Mouse (Mus musculus) bone marrow, adult 2 months (tissue): ENCODE measurements around the gene Haus4. TPM values are rescaled to one million over a fixed set of nuclear protein-coding genes. Genes with fewer than 3 reads are reported as not detected.
A peak's percentile ranks its signal among the peaks of the same experiment; 100 is the strongest.

Experiments
- H3K27ac ChIP-seq: fragments of 200-500 bp; 2 replicates; pipeline ENCODE4 v1.5.1; 2012; ENCODE audit warnings: low read depth, mild to moderate bottlenecking, control low read depth, inconsistent platforms, low read length; ENCODE audit not compliant: control insufficient read depth, poor library complexity, insufficient read depth
- H3K4me1 ChIP-seq: fragments of 200-500 bp; 2 replicates; pipeline ENCODE4 v1.6.1; 2011; ENCODE audit warnings: low read length; ENCODE audit not compliant: control insufficient read depth, insufficient read depth
- H3K4me3 ChIP-seq: fragments of 200-500 bp; replicated peaks from 2 replicates; pipeline ENCODE3; 2011; ENCODE audit warnings: mild to moderate bottlenecking, low read depth, low read length, control low read depth; ENCODE audit not compliant: control insufficient read depth
- CTCF ChIP-seq: fragments of 200-500 bp; IDR thresholded peaks from 2 replicates; pipeline ENCODE4 v1.5.1; 2011; ENCODE audit warnings: low read length, control low read depth; ENCODE audit not compliant: control insufficient read depth, insufficient read depth
- POLR2A ChIP-seq: fragments of 200-500 bp; IDR thresholded peaks from 2 replicates; pipeline ENCODE4 v1.6.1; 2011; ENCODE audit warnings: low read depth, mild to moderate bottlenecking, control low read depth, low read length, borderline replicate concordance; ENCODE audit not compliant: control insufficient read depth
- WGBS: fragments of 180-500 bp; shearing (Covaris S2); methylation state at CpG from one replicate; pipeline ENCODE4 v1.1.7; 2018; 5-methylcytosine and 5-hydroxymethylcytosine counted together
- polyA plus RNA-seq: library from polyadenylated mRNA; stranded (reverse); fragments of >200 nt; gene quantifications from 2 replicates; pipeline ENCODE4 v1.2.4, GENCODE M21; 2011; ENCODE audit warnings: low replicate concordance; ENCODE audit not compliant: missing spikeins, insufficient read depth, insufficient read length

Gene Haus4
- polyA plus RNA-seq, 1 experiment: 32.6 TPM

GRCm38 (mm10) chr14:54592319-54592934 is 38.0 kb upstream of the Haus4 start:
- WGBS: 31% methylated on average over 10 of the region's 10 CpGs

DNA sequence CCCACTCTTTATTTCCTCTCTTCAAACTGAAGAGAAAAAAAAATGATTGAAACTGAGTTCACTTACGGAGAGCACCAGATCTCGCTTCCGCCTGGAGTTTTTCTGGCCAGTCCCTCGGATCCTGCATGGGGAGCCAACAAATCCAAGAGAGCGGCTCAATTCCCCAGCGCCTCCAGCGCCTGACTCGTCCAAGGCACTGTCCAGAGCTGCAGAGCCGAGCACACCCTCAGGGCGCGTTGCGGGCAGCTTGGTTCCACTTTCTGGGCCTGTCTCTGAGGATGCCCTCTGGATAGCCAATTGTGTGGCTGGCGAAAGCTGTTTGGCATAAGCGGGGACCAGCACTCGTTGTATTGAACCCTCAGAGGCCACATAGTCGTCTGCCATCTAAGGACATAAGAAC is 36.6 kb upstream of the Haus4 start:
- no peak overlapping the region for H3K4me3 ChIP-seq
- H3K27ac ChIP-seq: no peak overlapping the region
- TF ChIP-seq POLR2A: no peak
- no peak for TF ChIP-seq CTCF
- H3K4me1 ChIP-seq: no peaks in the 10 kb centered on the region
- WGBS: 90% methylated on average over 16 of the region's 16 CpGs

More at GRCm38 (mm10) chr14:54592319-54592934, 38.0 kb upstream of the Haus4 start:
- Histone ChIP-seq H3K27ac (no peak overlapping the region), H3K4me3 (no peak overlapping the region), H3K4me1 (no peaks in the 10 kb centered on the region)
- TF ChIP-seq POLR2A: no peak
- TF ChIP-seq CTCF: no peak

DNA sequence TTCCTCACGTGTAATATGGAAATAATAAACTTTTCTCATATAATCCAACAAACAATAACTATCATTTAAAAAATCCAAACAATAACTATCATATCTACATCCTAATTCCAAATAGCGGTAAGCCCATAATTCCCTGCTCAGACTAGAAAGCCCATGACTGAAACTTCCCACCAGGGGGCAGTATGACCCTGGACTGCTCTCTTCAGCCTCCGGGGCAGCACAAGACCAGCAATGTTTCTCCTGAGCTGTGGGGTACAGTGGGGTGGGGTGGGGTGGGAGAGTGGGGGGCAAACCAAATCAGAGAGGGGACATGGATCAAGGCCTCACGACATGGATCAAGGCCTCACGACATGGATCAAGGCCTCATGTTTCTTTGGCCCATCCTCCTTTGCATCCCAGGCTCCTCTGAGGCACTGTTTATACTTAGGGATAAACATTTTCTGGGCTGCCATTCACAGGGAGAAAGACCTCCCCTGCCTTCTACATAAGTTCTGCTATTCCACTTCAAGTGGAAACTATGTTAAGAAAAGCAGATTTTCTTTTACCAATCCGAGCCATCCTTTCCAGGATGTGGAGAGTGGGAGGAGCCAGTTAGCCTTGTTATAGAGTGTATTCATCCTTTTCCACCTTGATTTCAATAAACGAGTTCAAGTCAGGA is 29.4 kb upstream of the Haus4 start:
- Histone ChIP-seq H3K27ac (no peak overlapping the region), H3K4me3 (no peak overlapping the region), H3K4me1 (peaks cover 1% of the 10 kb centered on the region; the same call in 1 of the 2 replicates)
- WGBS: 68% methylated on average over 7 of the region's 7 CpGs
- TF ChIP-seq CTCF: peak; percentile 69
- no peak for TF ChIP-seq POLR2A

- Histone ChIP-seq H3K27ac (no peak overlapping the region), H3K4me1 (peaks cover 3% of the 10 kb centered on the region; the same call in 1 of the 2 replicates), H3K4me3 (no peak overlapping the region)
- 88% methylated on average over 9 of the region's 9 CpGs for WGBS
- no peak for TF ChIP-seq CTCF
- no peak for TF ChIP-seq POLR2A
Measured at GRCm38 (mm10) chr14:54582536-54582935, 28.1 kb upstream of the Haus4 start.

GRCm38 (mm10) chr14:54579638-54580037 is 25.2 kb upstream of the Haus4 start:
- Histone ChIP-seq H3K4me3 (no peak overlapping the region), H3K27ac (no peak overlapping the region), H3K4me1 (peaks cover 3% of the 10 kb centered on the region; the same call in 1 of the 2 replicates)
- 23% methylated on average over 7 of the region's 7 CpGs for WGBS
- TF ChIP-seq POLR2A (no peak), CTCF (no peak)

DNA sequence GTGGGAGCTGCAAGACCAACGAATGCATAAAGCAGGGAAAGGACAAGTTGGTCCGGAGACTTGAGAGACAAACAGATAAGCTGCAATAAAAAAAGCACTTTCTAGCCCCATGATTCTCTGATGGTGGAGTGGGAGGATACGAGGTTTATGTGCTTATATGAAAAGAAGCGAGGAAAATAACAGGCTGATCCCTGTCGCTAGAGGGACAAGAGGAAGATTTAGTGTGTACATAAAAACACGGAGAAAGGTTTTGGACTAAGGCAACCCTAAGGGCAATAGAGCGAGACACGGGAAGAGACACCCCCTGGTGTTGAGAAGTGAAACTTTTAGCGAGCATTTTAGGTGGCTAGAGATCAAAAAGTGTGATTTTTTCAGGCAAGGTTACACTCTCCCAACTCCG is 23.6 kb upstream of the Haus4 start:
- TF ChIP-seq CTCF (0 out of 2 replicates have a peak, but pooled peaks have one; percentile 3), POLR2A (no peak)
- WGBS: under 1% methylated on average over 10 of the region's 10 CpGs
- H3K27ac ChIP-seq: no peak overlapping the region
- H3K4me3 ChIP-seq: peak overlapping the region; percentile 67
- peaks cover 3% of the 10 kb centered on the region; the same call in 1 of the 2 replicates for H3K4me1 ChIP-seq

GRCm38 (mm10) chr14:54577089-54577982 is 22.9 kb upstream of the Haus4 start, which contains the start of gene Ajuba:
Gene Ajuba (minus strand): TSS chr14:54577558.
- under 1% methylated on average over 66 of the region's 66 CpGs for WGBS

More at GRCm38 (mm10) chr14:54577089-54577982, 22.9 kb upstream of the Haus4 start, which contains the start of gene Ajuba:
- Histone ChIP-seq H3K27ac (no peak within 1 kb of the TSS; the same call in 1 of the 2 replicates), H3K4me3 (peak within 1 kb of the TSS; percentile 67), H3K4me1 (peaks cover 3% of the 10 kb centered on the region; the same call in 1 of the 2 replicates)
- TF ChIP-seq CTCF: no peak
- no peak for TF ChIP-seq POLR2A
